Mouse (Mus musculus) gastrocnemius, adult 8-10 months (tissue): ENCODE data around the gene Atp5b. TPM values are rescaled to one million over a fixed set of nuclear protein-coding genes. Genes with fewer than 3 reads are reported as not detected.

ENCODE experiments used
- DNase-seq, 2 experiments: peaks; one replicate each; pipeline ENCODE4 v3.0.0; 2022; ENCODE audit warnings: low spot score in 2 of 2
- microRNA-seq: library from miRNA; unstranded; fragments of <30 nt; microRNA quantifications from one replicate; pipeline ENCODE4 v1.2.0, GENCODE M21; 2022
- total RNA-seq, 4 experiments: library from RNA; stranded (reverse); gene quantifications; 2 replicates each; pipeline ENCODE4 v1.2.4; 2022

Gene Atp5b
- total RNA-seq, 4 experiments from 2014 or later: 3,262 to 3,916 (median 3,403) TPM

- no peak for DNase-seq
These were observed 13.2 kb downstream of the Atp5b start for GRCm38 (mm10) chr10:128096313-128096692.

GRCm38 (mm10) chr10:128096693-128097586, 13.9 kb downstream of the Atp5b start:
- DNase-seq: peak; percentile 44 to 61

GRCm38 (mm10) chr10:128097587-128097971, 14.5 kb downstream of the Atp5b start:
- peak in 1 of 2 experiments; percentile 22 for DNase-seq

DNA sequence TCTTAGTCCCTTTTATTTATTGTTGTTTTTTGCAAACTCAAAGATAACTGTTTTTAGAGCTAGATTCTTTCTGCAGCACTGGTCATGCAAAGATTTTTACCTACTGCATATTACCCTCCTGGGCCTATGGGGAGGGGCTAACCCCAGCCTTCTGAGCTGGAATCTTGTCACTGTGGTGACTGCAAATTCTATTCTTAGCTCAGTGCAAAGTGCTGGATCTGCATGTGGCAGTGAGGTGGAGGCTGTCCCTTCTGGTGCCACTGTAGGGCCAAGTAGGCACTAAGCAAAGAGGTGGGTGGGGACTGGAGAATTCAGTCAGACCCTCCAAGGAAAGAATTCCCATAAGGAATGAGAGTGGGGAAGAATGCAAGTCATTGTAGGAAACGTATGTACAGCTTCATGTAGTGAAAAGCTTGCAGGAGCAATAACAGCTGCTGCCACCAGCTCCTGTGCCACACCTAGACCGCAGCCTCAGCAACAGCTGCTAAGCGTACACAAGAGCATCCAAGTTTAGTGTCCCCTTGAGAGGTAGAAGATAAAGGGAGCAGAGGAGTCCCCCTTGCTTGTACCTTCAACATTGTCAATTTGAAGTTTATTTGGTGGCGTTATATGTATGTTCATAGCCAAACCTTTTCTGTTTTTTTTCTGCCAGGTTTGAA, 27.2 kb downstream of the Atp5b start:
- DNase-seq: no peak

GRCm38 (mm10) chr10:128111227-128111626, 28.2 kb downstream of the Atp5b start:
- DNase-seq: no peak

- no peak for DNase-seq
These were observed 40.8 kb downstream of the Atp5b start for GRCm38 (mm10) chr10:128123833-128124232.

DNA sequence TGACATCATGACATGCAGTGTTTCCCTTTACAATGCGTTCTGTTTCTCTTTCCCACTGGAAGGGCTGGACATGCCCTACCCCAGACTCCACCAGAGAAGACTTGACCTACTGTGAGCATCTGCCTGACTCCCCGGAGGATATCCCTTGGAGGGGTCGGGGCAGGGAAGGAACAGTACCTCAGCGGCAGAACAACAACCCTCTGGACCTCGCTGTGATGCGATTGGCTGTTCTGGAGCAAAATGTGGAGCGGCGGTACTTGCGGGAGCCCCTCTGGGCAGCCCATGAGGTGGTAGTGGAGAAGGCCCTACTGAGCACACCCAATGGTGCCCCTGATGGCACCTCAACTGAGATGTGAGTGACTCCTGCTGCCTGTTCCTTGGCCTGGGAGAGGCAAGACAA, 41.8 kb downstream of the Atp5b start:
- no peak for DNase-seq

DNA sequence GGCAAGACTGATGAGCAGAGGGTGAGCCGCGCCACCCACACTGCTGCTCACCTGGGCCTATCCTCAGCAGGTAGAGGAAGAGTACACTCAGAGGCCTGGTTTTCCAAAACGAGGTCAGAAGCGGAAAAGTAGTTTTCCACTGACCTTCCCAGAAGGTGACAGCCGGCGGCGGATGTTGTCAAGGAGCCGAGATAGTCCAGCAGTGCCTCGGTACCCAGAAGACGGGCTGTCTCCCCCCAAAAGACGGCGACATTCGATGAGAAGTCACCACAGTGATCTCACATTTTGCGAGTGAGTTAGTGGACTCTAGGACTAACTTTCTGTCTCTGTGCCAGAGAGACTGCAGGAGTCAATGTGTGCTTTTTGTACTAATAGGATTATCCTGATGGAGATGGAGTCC, 42.9 kb downstream of the Atp5b start:
- DNase-seq: no peak

GRCm38 (mm10) chr10:128127497-128127896, 44.4 kb downstream of the Atp5b start:
- DNase-seq: no peak

DNA sequence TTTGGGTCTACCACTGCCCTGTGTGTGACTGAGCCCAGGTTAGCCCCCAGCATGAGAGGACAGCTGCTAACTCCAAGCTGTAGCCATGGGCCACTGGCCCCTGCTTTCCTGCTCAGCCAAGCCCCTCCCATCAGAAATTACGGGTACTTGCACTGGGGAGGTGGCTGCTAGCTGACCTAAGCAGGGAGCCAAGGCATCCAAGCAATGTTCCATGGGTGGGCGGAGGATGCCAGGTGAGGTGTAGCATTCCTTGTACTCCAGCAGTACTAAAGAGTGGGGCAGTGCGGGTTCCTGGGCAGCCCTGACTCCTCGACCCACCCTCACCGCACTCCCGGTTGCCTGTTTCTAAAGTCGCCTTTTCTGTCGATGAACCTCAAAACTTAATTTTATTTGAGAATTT, 45.1 kb downstream of the Atp5b start:
- DNase-seq: no peak

- DNase-seq: no peak
These were observed 48.2 kb downstream of the Atp5b start for GRCm38 (mm10) chr10:128131297-128131696.

DNA sequence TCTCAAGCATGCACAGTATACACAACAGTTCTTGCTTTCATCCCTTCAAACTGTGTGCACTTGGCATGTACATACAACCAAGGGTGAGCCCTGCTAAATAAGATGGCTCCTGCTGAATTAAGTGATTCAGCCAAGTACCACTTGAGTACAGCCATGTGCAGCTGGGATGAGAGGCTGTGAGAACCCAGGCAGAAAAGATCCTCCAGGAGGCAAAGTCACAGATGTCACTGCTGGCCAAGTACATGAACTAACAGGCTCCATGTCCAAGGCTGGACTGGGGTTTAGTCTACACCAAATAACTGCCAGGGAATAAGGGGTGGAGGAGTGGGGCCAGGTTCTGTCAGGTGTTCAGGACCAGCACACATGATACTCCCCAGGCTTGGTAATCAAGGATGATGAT, 48.7 kb downstream of the Atp5b start:
- no peak for DNase-seq

DNA sequence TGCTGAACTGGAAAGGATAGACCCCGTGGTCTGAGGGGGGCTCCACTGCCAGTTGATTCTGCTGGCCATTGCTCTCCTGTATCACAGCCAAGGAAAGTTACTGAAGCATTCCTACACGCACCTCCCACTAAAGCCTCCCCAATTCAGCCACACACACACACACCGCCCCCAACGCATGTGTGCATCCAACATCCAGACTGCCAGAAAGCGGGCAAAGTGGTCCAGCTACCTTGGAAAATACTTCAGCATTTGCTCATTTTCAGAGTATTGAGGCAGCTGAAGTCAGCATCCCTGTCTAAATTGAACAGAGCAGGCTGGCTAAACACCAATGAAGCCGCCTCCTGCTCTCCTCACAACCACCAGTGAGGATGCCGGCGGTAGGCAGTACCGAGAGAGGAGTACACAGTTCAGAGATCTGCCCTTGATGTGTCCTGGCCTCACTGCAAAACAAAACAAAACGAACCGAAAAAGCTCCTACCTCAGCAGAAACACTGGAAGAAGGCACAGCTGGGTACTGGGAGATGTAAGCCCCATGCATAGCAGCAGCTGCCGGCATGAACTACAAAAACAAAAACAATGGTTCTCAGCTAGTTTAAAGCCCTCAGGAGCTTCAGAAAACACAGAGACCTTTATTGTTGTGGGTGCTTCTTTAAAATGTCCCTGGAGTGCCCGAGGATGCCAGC, 50.7 kb downstream of the Atp5b start:
- DNase-seq: no peak

GRCm38 (mm10) chr10:128135374-128135773, 52.3 kb downstream of the Atp5b start:
- no peak for DNase-seq

Small RNAs within 50 kb of the gene (microRNA-seq; reads per million reads assigned to microRNA genes)
- gene Mir677: 14.1 reads per million, percentile 11 among the genes with 10 or more reads in this experiment

Other genes with a start within 250 kb of the Atp5b start
- not detected for gene Rdh19, start 233.3 kb upstream of the Atp5b start, total RNA-seq
- gene Rdh16f2, start 216.8 kb upstream of the Atp5b start, total RNA-seq: not detected
- under 1 TPM in 1 of 4 experiments, not detected in 3; 0.40 TPM for gene Rdh7, start 194.5 kb upstream of the Atp5b start, total RNA-seq
- gene Sdr9c7, start 184.8 kb upstream of the Atp5b start, total RNA-seq: not detected
- gene Hsd17b6, start 75.7 kb upstream of the Atp5b start, total RNA-seq: not detected
- 1 to 10 TPM in 1 of 4 experiments, under 1 TPM in 3; 0.40 to 1.0 (median 0.45) TPM for gene Prim1, start 68.1 kb upstream of the Atp5b start, total RNA-seq
- gene Naca, start 47.7 kb upstream of the Atp5b start, total RNA-seq: 100 to 1,000 TPM; 367 to 418 (median 380) TPM
- gene Ptges3, start 24.3 kb upstream of the Atp5b start, total RNA-seq: 10 to 100 TPM; 70.5 to 81.9 (median 74.5) TPM
- gene Baz2a, start 8.3 kb downstream of the Atp5b start, total RNA-seq: 10 to 100 TPM; 11.3 to 13.9 (median 12.6) TPM
- 10 to 100 TPM; 53.5 to 63.6 (median 60.7) TPM for gene Rbms2, start 97.0 kb downstream of the Atp5b start, total RNA-seq
- under 1 TPM; 0.36 to 0.97 (median 0.58) TPM for gene Gls2, start 111.2 kb downstream of the Atp5b start, total RNA-seq
- gene Spryd4, start 128.5 kb downstream of the Atp5b start, total RNA-seq: 10 to 100 TPM; 30.5 to 33.5 (median 32.4) TPM
- not detected for gene Mip, start 142.6 kb downstream of the Atp5b start, total RNA-seq
- 1 to 10 TPM; 1.4 to 1.9 (median 1.7) TPM for gene Timeless, start 148.8 kb downstream of the Atp5b start, total RNA-seq
- under 1 TPM in 1 of 4 experiments, not detected in 3; 0.21 TPM for gene Apon, start 170.8 kb downstream of the Atp5b start, total RNA-seq
- not detected for gene Apof, start 185.4 kb downstream of the Atp5b start, total RNA-seq
- 1 to 10 TPM; 1.6 to 4.5 (median 2.4) TPM for gene Stat2, start 187.3 kb downstream of the Atp5b start, total RNA-seq
- gene Il23a, start 215.5 kb downstream of the Atp5b start, total RNA-seq: not detected
- 1 to 10 TPM; 2.6 to 3.9 (median 3.2) TPM for gene Pan2, start 220.1 kb downstream of the Atp5b start, total RNA-seq
- gene Cnpy2, start 239.2 kb downstream of the Atp5b start, total RNA-seq: 10 to 100 TPM; 51.0 to 56.9 (median 52.2) TPM